Mouse (Mus musculus): ENCODE results near the gene Spata33. TPM values are rescaled to one million over a fixed set of nuclear protein-coding genes. Genes with fewer than 3 reads are reported as not detected.

Spata33 gene
- polyA plus RNA-seq, 1 experiment, result 1.1 TPM

- DNase-seq, result no peak
- WGBS, result 81% methylated on average over 8 of the region's 8 CpGs
Measured at GRCm38 (mm10) chr8:123248596-123248995, 36.0 kb downstream of the Spata33 start.

GRCm38 (mm10) chr8:123250940-123251339 lies 38.3 kb downstream of the Spata33 start:
- 96% methylated on average over 5 of the region's 5 CpGs for WGBS

More at GRCm38 (mm10) chr8:123248596-123248995, 36.0 kb downstream of the Spata33 start:
- no peak overlapping the region for H3K27ac ChIP-seq (ENCODE audit: control insufficient read depth, insufficient read depth, low read length)
- H3K36me3 ChIP-seq (ENCODE audit: control insufficient read depth, insufficient read depth, low read length), result peaks cover 22% of the 10 kb centered on the region
- peaks cover 5% of the 10 kb centered on the region for H3K4me1 ChIP-seq (replicated peaks; ENCODE audit: control insufficient read depth, insufficient read depth, low read length)
- no peaks in the 10 kb centered on the region for H3K27me3 ChIP-seq (ENCODE audit: control insufficient read depth, insufficient read depth, low read length)
- TF ChIP-seq POLR2A (IDR thresholded peaks at IDR 0.05; ENCODE audit: control insufficient read depth, extremely low read depth, insufficient read depth, low read length, poor library complexity) (no peak), CTCF (IDR thresholded peaks at IDR 0.05; ENCODE audit: borderline replicate concordance, control insufficient read depth, extremely low read depth, insufficient read depth, low read length, poor library complexity) (no peak)
- no peak overlapping the region for H3K4me3 ChIP-seq (ENCODE audit: control insufficient read depth, insufficient read depth, low read length)

GRCm38 (mm10) chr8:123252925-123253324 lies 40.3 kb downstream of the Spata33 start:
- no peak overlapping the region for H3K27ac ChIP-seq (ENCODE audit: control insufficient read depth, insufficient read depth, low read length)
- TF ChIP-seq POLR2A (IDR thresholded peaks at IDR 0.05; ENCODE audit: control insufficient read depth, extremely low read depth, insufficient read depth, low read length, poor library complexity) (no peak), CTCF (IDR thresholded peaks at IDR 0.05; ENCODE audit: borderline replicate concordance, control insufficient read depth, extremely low read depth, insufficient read depth, low read length, poor library complexity) (no peak)
- H3K4me1 ChIP-seq (replicated peaks; ENCODE audit: control insufficient read depth, insufficient read depth, low read length), result peaks cover 15% of the 10 kb centered on the region
- H3K27me3 ChIP-seq (ENCODE audit: control insufficient read depth, insufficient read depth, low read length), result no peaks in the 10 kb centered on the region
- H3K4me3 ChIP-seq (ENCODE audit: control insufficient read depth, insufficient read depth, low read length), result no peak overlapping the region
- DNase-seq, result no peak
- 51% methylated on average over 4 of the region's 4 CpGs for WGBS
- H3K36me3 ChIP-seq (ENCODE audit: control insufficient read depth, insufficient read depth, low read length), result peaks cover 5% of the 10 kb centered on the region

More at GRCm38 (mm10) chr8:123250940-123251339, 38.3 kb downstream of the Spata33 start:
- TF ChIP-seq POLR2A (IDR thresholded peaks at IDR 0.05; ENCODE audit: control insufficient read depth, extremely low read depth, insufficient read depth, low read length, poor library complexity), result no peak
- no peak for TF ChIP-seq CTCF (IDR thresholded peaks at IDR 0.05; ENCODE audit: borderline replicate concordance, control insufficient read depth, extremely low read depth, insufficient read depth, low read length, poor library complexity)
- no peaks in the 10 kb centered on the region for H3K27me3 ChIP-seq (ENCODE audit: control insufficient read depth, insufficient read depth, low read length)
- peaks cover 19% of the 10 kb centered on the region for H3K36me3 ChIP-seq (ENCODE audit: control insufficient read depth, insufficient read depth, low read length)
- peaks cover 15% of the 10 kb centered on the region for H3K4me1 ChIP-seq (replicated peaks; ENCODE audit: control insufficient read depth, insufficient read depth, low read length)
- no peak overlapping the region for H3K27ac ChIP-seq (ENCODE audit: control insufficient read depth, insufficient read depth, low read length)
- DNase-seq, result no peak
- no peak overlapping the region for H3K4me3 ChIP-seq (ENCODE audit: control insufficient read depth, insufficient read depth, low read length)

GRCm38 (mm10) chr8:123253451-123254098 lies 40.9 kb downstream of the Spata33 start:
- TF ChIP-seq POLR2A (IDR thresholded peaks at IDR 0.05; ENCODE audit: control insufficient read depth, extremely low read depth, insufficient read depth, low read length, poor library complexity) (0 out of 2 replicates have a peak, but pooled peaks have one; percentile 23), CTCF (IDR thresholded peaks at IDR 0.05; ENCODE audit: borderline replicate concordance, control insufficient read depth, extremely low read depth, insufficient read depth, low read length, poor library complexity) (peak; percentile 39; the same call in 1 of the 2 replicates)
- DNase-seq, result no peak
- H3K36me3 ChIP-seq (ENCODE audit: control insufficient read depth, insufficient read depth, low read length), result no peaks in the 10 kb centered on the region

GRCm38 (mm10) chr8:123254099-123254885 lies 41.7 kb downstream of the Spata33 start, which contains the start of the genes Zfp276 and Vps9d1:
TSS of gene Zfp276 (plus strand) at chr8:123254195.
TSS of gene Vps9d1 (minus strand) at chr8:123254348.
- H3K27ac ChIP-seq (ENCODE audit: control insufficient read depth, insufficient read depth, low read length), result no peak within 1 kb of the TSS
- H3K27me3 ChIP-seq (ENCODE audit: control insufficient read depth, insufficient read depth, low read length), result no peaks in the 10 kb centered on the region
- peaks cover 15% of the 10 kb centered on the region for H3K4me1 ChIP-seq (replicated peaks; ENCODE audit: control insufficient read depth, insufficient read depth, low read length)
- TF ChIP-seq POLR2A (IDR thresholded peaks at IDR 0.05; ENCODE audit: control insufficient read depth, extremely low read depth, insufficient read depth, low read length, poor library complexity) (peak; percentile 37; the same call in 1 of the 2 replicates), CTCF (IDR thresholded peaks at IDR 0.05; ENCODE audit: borderline replicate concordance, control insufficient read depth, extremely low read depth, insufficient read depth, low read length, poor library complexity) (no peak)
- H3K36me3 ChIP-seq (ENCODE audit: control insufficient read depth, insufficient read depth, low read length), result no peaks in the 10 kb centered on the region; the same call in 1 of the 2 replicates
- WGBS, result under 1% methylated on average over 99 of the region's 99 CpGs
- H3K4me3 ChIP-seq (ENCODE audit: control insufficient read depth, insufficient read depth, low read length), result peak within 1 kb of the TSS; percentile 91
- peak; percentile 82 for DNase-seq

More at GRCm38 (mm10) chr8:123253451-123254098, 40.9 kb downstream of the Spata33 start:
- no peaks in the 10 kb centered on the region for H3K27me3 ChIP-seq (ENCODE audit: control insufficient read depth, insufficient read depth, low read length)
- under 1% methylated on average over 40 of the region's 40 CpGs for WGBS
- peaks cover 15% of the 10 kb centered on the region for H3K4me1 ChIP-seq (replicated peaks; ENCODE audit: control insufficient read depth, insufficient read depth, low read length)
- H3K27ac ChIP-seq (ENCODE audit: control insufficient read depth, insufficient read depth, low read length), result no peak overlapping the region
- peak overlapping the region; percentile 91 for H3K4me3 ChIP-seq (ENCODE audit: control insufficient read depth, insufficient read depth, low read length)

- TF ChIP-seq POLR2A (IDR thresholded peaks at IDR 0.05; ENCODE audit: control insufficient read depth, extremely low read depth, insufficient read depth, low read length, poor library complexity), result no peak
- TF ChIP-seq CTCF (IDR thresholded peaks at IDR 0.05; ENCODE audit: borderline replicate concordance, control insufficient read depth, extremely low read depth, insufficient read depth, low read length, poor library complexity), result no peak
- peaks cover 15% of the 10 kb centered on the region for H3K4me1 ChIP-seq (replicated peaks; ENCODE audit: control insufficient read depth, insufficient read depth, low read length)
- H3K27me3 ChIP-seq (ENCODE audit: control insufficient read depth, insufficient read depth, low read length), result no peaks in the 10 kb centered on the region
- DNase-seq, result no peak
- 67% methylated on average over 6 of the region's 6 CpGs for WGBS
- H3K27ac ChIP-seq (ENCODE audit: control insufficient read depth, insufficient read depth, low read length), result no peak overlapping the region
- no peak overlapping the region for H3K4me3 ChIP-seq (ENCODE audit: control insufficient read depth, insufficient read depth, low read length)
- peaks cover 4% of the 10 kb centered on the region; the same call in 1 of the 2 replicates for H3K36me3 ChIP-seq (ENCODE audit: control insufficient read depth, insufficient read depth, low read length)
Measured at GRCm38 (mm10) chr8:123255170-123255569, 42.5 kb downstream of the Spata33 start.

All from thymus, adult 2 months (tissue).